Mouse (Mus musculus): ENCODE measurements around the gene Krt76. TPM values are rescaled to one million over a fixed set of nuclear protein-coding genes. Genes with fewer than 3 reads are reported as not detected.
A peak's percentile ranks its signal among the peaks of the same experiment; 100 is the strongest.

The Krt76 gene
- total and polyA plus RNA-seq, 2 experiments, result not detected

DNA sequence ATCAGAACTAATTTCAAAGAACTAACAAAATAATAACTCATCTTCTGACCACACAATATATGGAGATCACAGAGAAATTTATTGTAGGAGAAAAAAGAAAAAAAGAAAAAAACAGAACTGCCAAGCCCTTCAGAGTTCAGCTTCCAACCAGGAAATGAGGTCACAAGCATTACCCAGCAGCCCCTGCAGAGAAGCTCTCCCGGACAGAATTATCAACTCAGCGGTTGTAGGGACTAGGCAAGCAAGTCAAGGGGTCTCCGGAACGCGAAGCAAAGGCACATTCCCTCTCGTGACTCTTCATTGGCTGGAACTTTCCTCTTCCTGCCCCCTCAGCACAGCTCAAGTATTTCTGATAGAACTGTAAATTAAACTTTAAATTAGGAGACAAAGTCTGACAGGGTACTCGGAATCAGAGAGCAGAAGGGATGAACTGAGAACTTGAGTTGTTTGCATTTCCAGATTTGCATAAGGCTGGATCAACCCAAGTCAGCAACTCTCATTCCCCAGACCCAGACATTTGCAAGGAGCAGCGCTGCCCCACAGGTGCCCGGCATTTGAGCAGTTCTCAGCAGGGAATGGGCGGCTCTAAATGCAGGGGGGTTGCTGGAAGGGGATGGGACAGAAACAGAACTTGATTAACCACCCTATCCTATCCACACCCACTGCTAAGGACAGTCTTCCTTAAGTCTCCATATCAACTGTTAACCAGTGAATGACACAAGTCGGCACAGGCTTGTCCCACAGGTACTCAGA lies 33.9 kb downstream of the Krt76 start:
- peaks cover 22% of the 10 kb centered on the region; the same call in 1 of the 2 replicates for H3K27me3 ChIP-seq (ENCODE audit: control insufficient read depth, insufficient read depth, low read length)
- 14% methylated on average over 11 of the region's 11 CpGs for WGBS

DNA sequence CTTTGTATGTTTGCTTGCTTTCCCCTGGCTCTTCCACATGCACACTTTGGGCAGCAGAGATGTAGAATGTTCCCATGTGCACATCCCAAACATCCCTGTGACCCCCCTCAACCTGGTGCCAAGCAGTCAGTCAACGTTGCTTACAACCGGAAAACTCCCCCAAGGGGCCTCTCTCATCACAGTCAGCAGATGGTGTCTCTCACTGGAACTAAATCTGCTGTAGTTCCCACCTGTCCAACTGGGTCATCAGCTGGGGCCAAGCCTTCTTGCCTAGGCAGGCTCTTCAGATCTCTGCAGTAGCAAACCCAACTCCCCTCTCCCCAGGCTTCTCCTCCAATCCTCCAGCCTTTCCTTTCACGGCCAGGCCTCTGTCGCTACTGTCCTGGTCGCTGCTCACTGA lies 36.0 kb downstream of the Krt76 start:
- Histone ChIP-seq H3K4me3 (ENCODE audit: insufficient read depth, low read depth, low read length) (no peak overlapping the region), H3K27ac (replicated peaks; ENCODE audit: insufficient read depth, low read depth, low read length) (no peak overlapping the region), H3K79me2 (ENCODE audit: control insufficient read depth, insufficient read depth, low read length) (no peaks in the 10 kb centered on the region), H3K27me3 (ENCODE audit: control insufficient read depth, insufficient read depth, low read length) (peaks cover 25% of the 10 kb centered on the region; the same call in 1 of the 2 replicates), H3K4me1 (ENCODE audit: control insufficient read depth, insufficient read depth, low read length) (no peaks in the 10 kb centered on the region), H3K9ac (ENCODE audit: low read depth, low read length) (no peak overlapping the region), H3K36me3 (ENCODE audit: control insufficient read depth, insufficient read depth, low read length) (no peaks in the 10 kb centered on the region)
- no peak for DNase-seq (ENCODE audit: extremely low read depth, low read depth, low spot score)
- TF ChIP-seq CTCF (IDR thresholded peaks at IDR 0.05; ENCODE audit: low read depth, low read length) (no peak), POLR2A (IDR thresholded peaks at IDR 0.05; ENCODE audit: extremely low read depth, insufficient read depth, low read length) (no peak)
- WGBS, result 47% methylated on average over 5 of the region's 5 CpGs

More for the DNA sequence above, 33.9 kb downstream of the Krt76 start:
- no peak overlapping the region for H3K4me3 ChIP-seq (ENCODE audit: insufficient read depth, low read depth, low read length)
- DNase-seq (ENCODE audit: extremely low read depth, low read depth, low spot score), result peak; percentile 7
- H3K79me2 ChIP-seq (ENCODE audit: control insufficient read depth, insufficient read depth, low read length), result no peaks in the 10 kb centered on the region
- no peaks in the 10 kb centered on the region for H3K4me1 ChIP-seq (ENCODE audit: control insufficient read depth, insufficient read depth, low read length)
- H3K36me3 ChIP-seq (ENCODE audit: control insufficient read depth, insufficient read depth, low read length), result no peaks in the 10 kb centered on the region
- no peak overlapping the region for H3K27ac ChIP-seq (replicated peaks; ENCODE audit: insufficient read depth, low read depth, low read length)
- no peak overlapping the region for H3K9ac ChIP-seq (ENCODE audit: low read depth, low read length)
- TF ChIP-seq POLR2A (IDR thresholded peaks at IDR 0.05; ENCODE audit: extremely low read depth, insufficient read depth, low read length) (no peak), CTCF (IDR thresholded peaks at IDR 0.05; ENCODE audit: low read depth, low read length) (no peak)

DNA sequence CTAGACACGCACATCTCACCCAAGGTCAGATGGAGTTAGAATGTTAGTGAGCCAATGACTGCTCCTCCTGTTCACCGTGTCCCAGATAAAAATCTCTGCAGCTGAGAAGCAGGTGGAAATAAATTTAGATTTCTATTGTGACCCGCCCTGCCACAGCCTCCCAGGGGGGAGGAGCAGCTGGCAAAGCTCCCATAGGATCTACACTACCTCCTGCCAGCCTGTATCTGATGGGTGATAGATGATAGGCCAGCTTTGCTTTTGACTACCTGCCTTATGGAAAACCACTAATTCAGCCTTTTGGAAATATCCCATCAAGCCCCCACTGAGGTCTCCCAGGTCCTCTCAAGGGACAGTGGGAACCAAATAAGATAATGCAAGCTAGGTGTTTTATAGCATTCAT lies 37.0 kb downstream of the Krt76 start:
- Histone ChIP-seq H3K4me3 (ENCODE audit: insufficient read depth, low read depth, low read length) (no peak overlapping the region), H3K27ac (replicated peaks; ENCODE audit: insufficient read depth, low read depth, low read length) (no peak overlapping the region), H3K4me1 (ENCODE audit: control insufficient read depth, insufficient read depth, low read length) (no peaks in the 10 kb centered on the region), H3K27me3 (ENCODE audit: control insufficient read depth, insufficient read depth, low read length) (peaks cover 21% of the 10 kb centered on the region; the same call in 1 of the 2 replicates), H3K9ac (ENCODE audit: low read depth, low read length) (no peak overlapping the region), H3K79me2 (ENCODE audit: control insufficient read depth, insufficient read depth, low read length) (no peaks in the 10 kb centered on the region), H3K36me3 (ENCODE audit: control insufficient read depth, insufficient read depth, low read length) (no peaks in the 10 kb centered on the region)
- 50% methylated on average over 3 of the region's 3 CpGs for WGBS
- TF ChIP-seq CTCF (IDR thresholded peaks at IDR 0.05; ENCODE audit: low read depth, low read length) (no peak), POLR2A (IDR thresholded peaks at IDR 0.05; ENCODE audit: extremely low read depth, insufficient read depth, low read length) (no peak)
- no peak for DNase-seq (ENCODE audit: extremely low read depth, low read depth, low spot score)

DNA sequence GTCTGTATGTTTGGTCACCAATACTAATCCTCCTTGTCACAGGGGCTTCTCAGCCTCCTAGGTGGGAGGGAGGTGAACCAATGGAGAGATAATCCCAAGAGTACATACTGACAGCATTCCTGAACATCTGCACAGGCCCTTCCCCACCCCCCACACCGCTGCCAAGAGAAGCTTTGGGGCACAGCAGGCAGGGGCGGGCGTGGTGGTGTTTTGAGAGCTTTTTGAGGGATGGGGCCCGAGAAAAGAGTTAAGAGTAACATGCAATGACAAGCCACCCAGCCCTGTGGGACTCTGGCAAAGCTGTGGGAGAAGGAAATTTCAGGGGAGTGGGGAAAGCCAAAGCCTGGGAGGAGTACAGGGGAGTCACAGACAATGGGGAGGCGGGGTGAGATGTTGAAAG lies 38.4 kb downstream of the Krt76 start:
- WGBS, result 7% methylated on average over 5 of the region's 5 CpGs
- no peak overlapping the region for H3K9ac ChIP-seq (ENCODE audit: low read depth, low read length)
- no peak for DNase-seq (ENCODE audit: extremely low read depth, low read depth, low spot score)
- H3K4me3 ChIP-seq (ENCODE audit: insufficient read depth, low read depth, low read length), result no peak overlapping the region
- no peaks in the 10 kb centered on the region for H3K4me1 ChIP-seq (ENCODE audit: control insufficient read depth, insufficient read depth, low read length)
- no peak overlapping the region for H3K27ac ChIP-seq (replicated peaks; ENCODE audit: insufficient read depth, low read depth, low read length)
- no peaks in the 10 kb centered on the region for H3K79me2 ChIP-seq (ENCODE audit: control insufficient read depth, insufficient read depth, low read length)
- no peaks in the 10 kb centered on the region for H3K36me3 ChIP-seq (ENCODE audit: control insufficient read depth, insufficient read depth, low read length)
- H3K27me3 ChIP-seq (ENCODE audit: control insufficient read depth, insufficient read depth, low read length), result peaks cover 12% of the 10 kb centered on the region; the same call in 1 of the 2 replicates
- TF ChIP-seq CTCF (IDR thresholded peaks at IDR 0.05; ENCODE audit: low read depth, low read length) (no peak), POLR2A (IDR thresholded peaks at IDR 0.05; ENCODE audit: extremely low read depth, insufficient read depth, low read length) (no peak)

DNA sequence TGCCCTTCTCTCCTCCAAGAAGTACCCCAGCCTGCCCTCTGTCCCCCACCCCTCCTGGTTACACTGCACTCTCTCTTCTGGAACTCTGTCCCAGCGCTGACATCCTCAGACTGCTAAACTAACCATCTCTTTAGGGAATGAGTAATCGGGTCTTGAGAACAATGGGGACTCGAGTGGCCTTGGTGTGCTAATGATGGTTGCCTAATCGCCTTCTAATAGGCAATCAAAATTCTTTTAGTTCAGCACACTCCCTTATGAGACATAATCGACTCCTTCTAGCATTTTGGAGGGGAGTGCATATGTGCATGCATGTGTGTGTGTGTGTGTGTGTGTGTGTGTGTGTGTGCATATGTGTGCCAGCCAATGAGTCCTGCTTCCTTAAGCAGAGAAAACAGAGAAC lies 40.1 kb downstream of the Krt76 start:
- WGBS, result 26% methylated on average over 5 of the region's 5 CpGs
- Histone ChIP-seq H3K27me3 (ENCODE audit: control insufficient read depth, insufficient read depth, low read length) (peaks cover 9% of the 10 kb centered on the region; the same call in 1 of the 2 replicates), H3K36me3 (ENCODE audit: control insufficient read depth, insufficient read depth, low read length) (no peaks in the 10 kb centered on the region), H3K4me1 (ENCODE audit: control insufficient read depth, insufficient read depth, low read length) (no peaks in the 10 kb centered on the region), H3K27ac (replicated peaks; ENCODE audit: insufficient read depth, low read depth, low read length) (no peak overlapping the region), H3K79me2 (ENCODE audit: control insufficient read depth, insufficient read depth, low read length) (no peaks in the 10 kb centered on the region), H3K4me3 (ENCODE audit: insufficient read depth, low read depth, low read length) (no peak overlapping the region), H3K9ac (ENCODE audit: low read depth, low read length) (no peak overlapping the region)
- TF ChIP-seq CTCF (IDR thresholded peaks at IDR 0.05; ENCODE audit: low read depth, low read length) (no peak), POLR2A (IDR thresholded peaks at IDR 0.05; ENCODE audit: extremely low read depth, insufficient read depth, low read length) (no peak)
- no peak for DNase-seq (ENCODE audit: extremely low read depth, low read depth, low spot score)

DNA sequence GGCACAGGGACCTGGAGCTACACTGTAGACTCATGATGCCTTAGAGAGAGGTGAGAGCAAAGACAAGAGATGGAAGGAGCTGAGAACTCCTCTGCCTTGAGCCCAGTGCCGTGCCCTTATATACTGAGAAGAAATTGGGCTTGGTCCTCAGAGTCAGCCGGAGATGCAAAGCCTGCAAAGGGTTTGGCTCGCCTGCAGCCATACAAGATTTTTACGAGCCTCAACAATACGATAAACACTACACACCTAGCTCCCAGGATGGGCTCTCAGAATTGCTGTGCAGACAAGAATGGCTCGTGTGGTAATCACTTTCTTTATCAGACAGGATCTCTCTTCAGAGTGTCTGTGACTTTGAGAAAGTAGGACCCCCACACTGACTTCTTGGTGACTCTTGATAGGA lies 42.0 kb downstream of the Krt76 start, which contains the start of gene Krt1:
TSS of gene Krt1 (minus strand) at position 101 of the 400 bp plus-strand sequence.
- Histone ChIP-seq H3K27ac (replicated peaks; ENCODE audit: insufficient read depth, low read depth, low read length) (no peak within 1 kb of the TSS), H3K79me2 (ENCODE audit: control insufficient read depth, insufficient read depth, low read length) (no peaks in the 10 kb centered on the region), H3K9ac (ENCODE audit: low read depth, low read length) (no peak within 1 kb of the TSS), H3K4me1 (ENCODE audit: control insufficient read depth, insufficient read depth, low read length) (no peaks in the 10 kb centered on the region), H3K4me3 (ENCODE audit: insufficient read depth, low read depth, low read length) (no peak within 1 kb of the TSS), H3K27me3 (ENCODE audit: control insufficient read depth, insufficient read depth, low read length) (peaks cover 10% of the 10 kb centered on the region), H3K36me3 (ENCODE audit: control insufficient read depth, insufficient read depth, low read length) (no peaks in the 10 kb centered on the region)
- TF ChIP-seq CTCF (IDR thresholded peaks at IDR 0.05; ENCODE audit: low read depth, low read length) (no peak), POLR2A (IDR thresholded peaks at IDR 0.05; ENCODE audit: extremely low read depth, insufficient read depth, low read length) (no peak)
- no peak for DNase-seq (ENCODE audit: extremely low read depth, low read depth, low spot score)
- 68% methylated on average over 6 of the region's 6 CpGs for WGBS

Measured in liver, adult 2 months (tissue).